In genomic region chr7:3705461-3705860, GRCm38 (mm10) we compare ENCODE assay signal across 8 mouse cellular contexts. TPM values are rescaled to one million over a fixed set of nuclear protein-coding genes. Genes with fewer than 3 reads are reported as not detected.
DNase-seq lines count a peak whose midpoint lies in the region; ATAC-seq and TF ChIP-seq lines count a peak whose summit lies in the region.
"Not testable (repeated sequence)": the region's sequence is repeated elsewhere in the genome, so short reads cannot be mapped to it uniquely, and the experiment has no call there.

No protein-coding gene starts in this region.

- H3K27me3 ChIP-seq in MEL (ENCODE audit: control insufficient read depth in 1 of 2, insufficient read depth in 2 of 2, low read length in 2 of 2); embryonic facial prominence, embryonic 15.5 days; heart, embryonic 10.5 days (ENCODE audit: insufficient read depth, poor library complexity, severe bottlenecking); hindbrain, embryonic 15.5 days; limb, embryonic 10.5 days (ENCODE audit: low read depth, poor library complexity, severe bottlenecking); lung, embryonic 14.5 days (ENCODE audit: insufficient read depth, low read length); midbrain, postnatal 0 days (ENCODE audit: insufficient read depth, low read length); stomach, embryonic 16.5 days (ENCODE audit: control insufficient read depth, insufficient read depth, low read length): not testable (repeated sequence)

- peak; percentile 38 for DNase-seq in MEL (ENCODE audit: low read depth, low spot score)
- DNase-seq in heart, embryonic 10.5 days (ENCODE audit: low spot score); limb, embryonic 10.5 days (ENCODE audit: low spot score); midbrain, postnatal 0 days (ENCODE audit: low spot score): not testable (repeated sequence)
- peak; percentile 21 for DNase-seq in lung, embryonic 14.5 days

- TF ChIP-seq EP300 in MEL (IDR thresholded peaks at IDR 0.05; ENCODE audit: low read depth in 1 of 2, low read length in 2 of 2), result not testable (repeated sequence)

- peak overlapping the region; percentile 65 for H3K4me2 ChIP-seq in embryonic facial prominence, embryonic 15.5 days (replicated peaks)
- peak overlapping the region; percentile 90 for H3K4me2 ChIP-seq in hindbrain, embryonic 15.5 days
- H3K4me2 ChIP-seq in lung, embryonic 14.5 days, result peak overlapping the region; percentile 87
- H3K4me2 ChIP-seq in midbrain, postnatal 0 days (ENCODE audit: low read depth, low read length, poor library complexity, severe bottlenecking), result peak overlapping the region; percentile 81
- H3K4me2 ChIP-seq in stomach, embryonic 16.5 days (ENCODE audit: low read depth, low read length), result peak overlapping the region; percentile 92

- H3K79me2 ChIP-seq in MEL (ENCODE audit: control insufficient read depth, insufficient read depth, low read length, poor library complexity), result peaks cover 28% of the 10 kb centered on the region

- not testable (repeated sequence) for TF ChIP-seq CTCF in MEL (IDR thresholded peaks at IDR 0.05 in 2 of 3, conservative IDR thresholded peaks at IDR 0.05 in 1 of 3; ENCODE audit: control insufficient read depth in 1 of 3, insufficient read depth in 1 of 3, low read depth in 2 of 3, low read length in 3 of 3, poor library complexity in 1 of 3, severe bottlenecking in 1 of 3); lung, embryonic 14.5 days (IDR thresholded peaks at IDR 0.05; ENCODE audit: low read depth); midbrain, postnatal 0 days (IDR thresholded peaks at IDR 0.05)

- TF ChIP-seq RAD21 in MEL (IDR thresholded peaks at IDR 0.05; ENCODE audit: low read depth, low read length), result not testable (repeated sequence)

- not testable (repeated sequence) for ATAC-seq in embryonic facial prominence, embryonic 15.5 days (ENCODE audit: insufficient number of reproducible peaks, low FRiP score, low TSS enrichment, low read depth); hindbrain, embryonic 15.5 days (ENCODE audit: low FRiP score, low read depth); lung, embryonic 14.5 days (ENCODE audit: insufficient read depth); midbrain, postnatal 0 days (ENCODE audit: low FRiP score); stomach, embryonic 16.5 days (ENCODE audit: insufficient read depth, low FRiP score)

- not testable (repeated sequence) for H3K9me3 ChIP-seq in MEL (replicated peaks; ENCODE audit: insufficient read depth, low read length); embryonic facial prominence, embryonic 15.5 days (replicated peaks); heart, embryonic 10.5 days; hindbrain, embryonic 15.5 days; limb, embryonic 10.5 days (replicated peaks); lung, embryonic 14.5 days (ENCODE audit: low read depth, low read length); midbrain, postnatal 0 days (ENCODE audit: low read length); stomach, embryonic 16.5 days (replicated peaks; ENCODE audit: control insufficient read depth, low read length)

- H3K4me1 ChIP-seq in MEL (ENCODE audit: control insufficient read depth in 1 of 2, insufficient read depth in 2 of 2, low read length in 2 of 2); heart, embryonic 10.5 days; lung, embryonic 14.5 days (ENCODE audit: insufficient read depth); midbrain, postnatal 0 days (ENCODE audit: insufficient read depth, low read length); stomach, embryonic 16.5 days (ENCODE audit: control insufficient read depth, insufficient read depth, low read length): not testable (repeated sequence)
- H3K4me1 ChIP-seq in embryonic facial prominence, embryonic 15.5 days, result peaks cover 12% of the 10 kb centered on the region
- peaks cover 29% of the 10 kb centered on the region for H3K4me1 ChIP-seq in hindbrain, embryonic 15.5 days (replicated peaks)
- peaks cover 11% of the 10 kb centered on the region for H3K4me1 ChIP-seq in limb, embryonic 10.5 days

- H3K9ac ChIP-seq in MEL (ENCODE audit: control insufficient read depth, low read depth, low read length, poor library complexity, severe bottlenecking), result peak overlapping the region; percentile 99
- H3K9ac ChIP-seq in embryonic facial prominence, embryonic 15.5 days, result peak overlapping the region; percentile 86
- peak overlapping the region; percentile 82 for H3K9ac ChIP-seq in hindbrain, embryonic 15.5 days
- H3K9ac ChIP-seq in lung, embryonic 14.5 days, result peak overlapping the region; percentile 96
- peak overlapping the region; percentile 76 for H3K9ac ChIP-seq in midbrain, postnatal 0 days (replicated peaks; ENCODE audit: low read length, poor library complexity, severe bottlenecking)
- peak overlapping the region; percentile 90 for H3K9ac ChIP-seq in stomach, embryonic 16.5 days (ENCODE audit: low read length)

- not testable (repeated sequence) for TF ChIP-seq POLR2A in MEL (IDR thresholded peaks at IDR 0.05; ENCODE audit: control insufficient read depth in 1 of 2, insufficient read depth in 1 of 2, low read depth in 1 of 2, low read length in 2 of 2, poor library complexity in 1 of 2)

- H3K27ac ChIP-seq in MEL (ENCODE audit: control insufficient read depth, low read depth, low read length), result peak overlapping the region; percentile 98
- H3K27ac ChIP-seq in embryonic facial prominence, embryonic 15.5 days (replicated peaks); hindbrain, embryonic 15.5 days (replicated peaks); midbrain, postnatal 0 days (ENCODE audit: low read depth, low read length): not testable (repeated sequence)
- peak overlapping the region; percentile 94 for H3K27ac ChIP-seq in heart, embryonic 10.5 days
- H3K27ac ChIP-seq in limb, embryonic 10.5 days, result peak overlapping the region; percentile 95
- H3K27ac ChIP-seq in lung, embryonic 14.5 days (ENCODE audit: low read depth), result peak overlapping the region; percentile 94
- peak overlapping the region; percentile 96 for H3K27ac ChIP-seq in stomach, embryonic 16.5 days (ENCODE audit: low read length)

- H3K4me3 ChIP-seq in MEL (ENCODE audit: control insufficient read depth in 1 of 2, insufficient read depth in 1 of 2, low read depth in 2 of 2, low read length in 2 of 2), result peak overlapping the region; percentile 73 to 99
- H3K4me3 ChIP-seq in embryonic facial prominence, embryonic 15.5 days (replicated peaks), result peak overlapping the region; percentile 76
- H3K4me3 ChIP-seq in heart, embryonic 10.5 days, result peak overlapping the region; percentile 77
- peak overlapping the region; percentile 94 for H3K4me3 ChIP-seq in hindbrain, embryonic 15.5 days
- peak overlapping the region; percentile 85 for H3K4me3 ChIP-seq in limb, embryonic 10.5 days
- H3K4me3 ChIP-seq in lung, embryonic 14.5 days (ENCODE audit: low read depth, low read length), result peak overlapping the region; percentile 82
- peak overlapping the region; percentile 59 for H3K4me3 ChIP-seq in midbrain, postnatal 0 days (ENCODE audit: low read depth, low read length)
- H3K4me3 ChIP-seq in stomach, embryonic 16.5 days (replicated peaks; ENCODE audit: low read length), result peak overlapping the region; percentile 91

- peaks cover 6 to 18% of the 10 kb centered on the region in 2 experiments for H3K36me3 ChIP-seq in MEL (ENCODE audit: control insufficient read depth in 1 of 2, insufficient read depth in 2 of 2, low read length in 2 of 2)
- H3K36me3 ChIP-seq in embryonic facial prominence, embryonic 15.5 days, result peaks cover 40% of the 10 kb centered on the region
- H3K36me3 ChIP-seq in heart, embryonic 10.5 days, result peaks cover 50% of the 10 kb centered on the region
- peaks cover 33% of the 10 kb centered on the region for H3K36me3 ChIP-seq in hindbrain, embryonic 15.5 days
- H3K36me3 ChIP-seq in limb, embryonic 10.5 days, result peaks cover 56% of the 10 kb centered on the region
- H3K36me3 ChIP-seq in lung, embryonic 14.5 days (ENCODE audit: insufficient read depth), result peaks cover 49% of the 10 kb centered on the region
- not testable (repeated sequence) for H3K36me3 ChIP-seq in midbrain, postnatal 0 days (ENCODE audit: insufficient read depth, low read length)
- H3K36me3 ChIP-seq in stomach, embryonic 16.5 days (ENCODE audit: control insufficient read depth, insufficient read depth, low read length), result peaks cover 12% of the 10 kb centered on the region; the same call in 1 of the 2 replicates

- 2% methylated on average over 7 of the region's 7 CpGs for WGBS in embryonic facial prominence, embryonic 15.5 days
- 9% methylated on average over 7 of the region's 7 CpGs for WGBS in heart, embryonic 10.5 days
- WGBS in hindbrain, embryonic 15.5 days, result 2% methylated on average over 7 of the region's 7 CpGs
- 5% methylated on average over 7 of the region's 7 CpGs for WGBS in limb, embryonic 10.5 days
- WGBS in lung, embryonic 14.5 days, result 2% methylated on average over 6 of the region's 7 CpGs
- WGBS in midbrain, postnatal 0 days, result 2% methylated on average over 6 of the region's 7 CpGs
- 2% methylated on average over 6 of the region's 7 CpGs for WGBS in stomach, embryonic 16.5 days

RNA-seq across cellular contexts. Expression of gene Rps9, which starts 1.7 kb away (rescaled TPM):
- total RNA-seq in MEL (2012; rRNA removed), result 2,912 and 2,921 TPM in 2 replicates
- 1,000 to 10,000 TPM in 1 of 2 experiments, not detected in 1; 2,284 TPM for polyA plus RNA-seq in MEL (2012; ENCODE audit: insufficient read depth in 1 of 2, insufficient read length in 2 of 2, low read depth in 1 of 2, low replicate concordance in 2 of 2, missing spikeins in 1 of 2)
- polyA plus RNA-seq in embryonic facial prominence, embryonic 15.5 days (2015; fragmentation: Nextera tagmentation; extraction: Ambion mirVana), result 1,464 and 1,578 TPM in 2 replicates
- 973 and 1,162 TPM in 2 replicates for polyA plus RNA-seq in heart, embryonic 10.5 days (2016; fragmentation: Nextera tagmentation; extraction: Ambion mirVana)
- polyA plus RNA-seq in hindbrain, embryonic 15.5 days (2015; fragmentation: Nextera tagmentation; extraction: Ambion mirVana), result 691 and 766 TPM in 2 replicates
- 1,366 and 1,587 TPM in 2 replicates for polyA plus RNA-seq in limb, embryonic 10.5 days (2016; fragmentation: Nextera tagmentation; extraction: Ambion mirVana)
- 1,609 and 1,625 TPM in 2 replicates for polyA plus RNA-seq in lung, embryonic 14.5 days (2014; fragmentation: Nextera tagmentation; extraction: Ambion mirVana)
- total RNA-seq in midbrain, postnatal 0 days (2014; rRNA removed), result 733 and 742 TPM in 2 replicates
- 638 and 663 TPM in 2 replicates for polyA plus RNA-seq in midbrain, postnatal 0 days (2015; fragmentation: Nextera tagmentation; extraction: Ambion mirVana)
- polyA plus RNA-seq in stomach, embryonic 16.5 days (2015; fragmentation: Nextera tagmentation; extraction: Ambion mirVana), result 1,206 and 1,366 TPM in 2 replicates

RNA-seq across cellular contexts. Expression of gene Mboat7, which starts 12.1 kb away (rescaled TPM):
- total RNA-seq in MEL (2012; rRNA removed), result 31.1 and 33.9 TPM in 2 replicates
- 100 to 1,000 TPM in 1 of 2 experiments, not detected in 1; 113 TPM for polyA plus RNA-seq in MEL (2012; ENCODE audit: insufficient read depth in 1 of 2, insufficient read length in 2 of 2, low read depth in 1 of 2, low replicate concordance in 2 of 2, missing spikeins in 1 of 2)
- 53.8 and 62.4 TPM in 2 replicates for polyA plus RNA-seq in embryonic facial prominence, embryonic 15.5 days (2015; fragmentation: Nextera tagmentation; extraction: Ambion mirVana)
- polyA plus RNA-seq in heart, embryonic 10.5 days (2016; fragmentation: Nextera tagmentation; extraction: Ambion mirVana), result 32.7 and 40.4 TPM in 2 replicates
- 105 and 113 TPM in 2 replicates for polyA plus RNA-seq in hindbrain, embryonic 15.5 days (2015; fragmentation: Nextera tagmentation; extraction: Ambion mirVana)
- 39.0 and 46.5 TPM in 2 replicates for polyA plus RNA-seq in limb, embryonic 10.5 days (2016; fragmentation: Nextera tagmentation; extraction: Ambion mirVana)
- polyA plus RNA-seq in lung, embryonic 14.5 days (2014; fragmentation: Nextera tagmentation; extraction: Ambion mirVana), result 38.0 and 44.2 TPM in 2 replicates
- total RNA-seq in midbrain, postnatal 0 days (2014; rRNA removed), result 219 and 252 TPM in 2 replicates
- 134 and 141 TPM in 2 replicates for polyA plus RNA-seq in midbrain, postnatal 0 days (2015; fragmentation: Nextera tagmentation; extraction: Ambion mirVana)
- 44.5 and 48.6 TPM in 2 replicates for polyA plus RNA-seq in stomach, embryonic 16.5 days (2015; fragmentation: Nextera tagmentation; extraction: Ambion mirVana)

RNA-seq across cellular contexts. Expression of gene Tsen34, which starts 12.8 kb away (rescaled TPM):
- 16.0 and 17.1 TPM in 2 replicates for total RNA-seq in MEL (2012; rRNA removed)
- 10 to 100 TPM in 1 of 2 experiments, not detected in 1; 21.7 TPM for polyA plus RNA-seq in MEL (2012; ENCODE audit: insufficient read depth in 1 of 2, insufficient read length in 2 of 2, low read depth in 1 of 2, low replicate concordance in 2 of 2, missing spikeins in 1 of 2)
- 275 and 298 TPM in 2 replicates for polyA plus RNA-seq in embryonic facial prominence, embryonic 15.5 days (2015; fragmentation: Nextera tagmentation; extraction: Ambion mirVana)
- 221 and 268 TPM in 2 replicates for polyA plus RNA-seq in heart, embryonic 10.5 days (2016; fragmentation: Nextera tagmentation; extraction: Ambion mirVana)
- 275 and 297 TPM in 2 replicates for polyA plus RNA-seq in hindbrain, embryonic 15.5 days (2015; fragmentation: Nextera tagmentation; extraction: Ambion mirVana)
- polyA plus RNA-seq in limb, embryonic 10.5 days (2016; fragmentation: Nextera tagmentation; extraction: Ambion mirVana), result 328 and 357 TPM in 2 replicates
- polyA plus RNA-seq in lung, embryonic 14.5 days (2014; fragmentation: Nextera tagmentation; extraction: Ambion mirVana), result 277 and 290 TPM in 2 replicates
- total RNA-seq in midbrain, postnatal 0 days (2014; rRNA removed), result 329 and 396 TPM in 2 replicates
- polyA plus RNA-seq in midbrain, postnatal 0 days (2015; fragmentation: Nextera tagmentation; extraction: Ambion mirVana), result 260 and 263 TPM in 2 replicates
- polyA plus RNA-seq in stomach, embryonic 16.5 days (2015; fragmentation: Nextera tagmentation; extraction: Ambion mirVana), result 184 and 194 TPM in 2 replicates

RNA-seq across cellular contexts. Expression of gene Pirb, which starts 14.7 kb away (rescaled TPM):
- 0.12 and 0.20 TPM in 2 replicates for total RNA-seq in MEL (2012; rRNA removed)
- under 1 TPM in 1 of 2 experiments, not detected in 1; 0.56 TPM for polyA plus RNA-seq in MEL (2012; ENCODE audit: insufficient read depth in 1 of 2, insufficient read length in 2 of 2, low read depth in 1 of 2, low replicate concordance in 2 of 2, missing spikeins in 1 of 2)
- 1.4 and 1.6 TPM in 2 replicates for polyA plus RNA-seq in embryonic facial prominence, embryonic 15.5 days (2015; fragmentation: Nextera tagmentation; extraction: Ambion mirVana)
- polyA plus RNA-seq in heart, embryonic 10.5 days (2016; fragmentation: Nextera tagmentation; extraction: Ambion mirVana), result 0.05 and 0.16 TPM in 2 replicates
- 0.45 and 0.50 TPM in 2 replicates for polyA plus RNA-seq in hindbrain, embryonic 15.5 days (2015; fragmentation: Nextera tagmentation; extraction: Ambion mirVana)
- 0.08 and 0.13 TPM in 2 replicates for polyA plus RNA-seq in limb, embryonic 10.5 days (2016; fragmentation: Nextera tagmentation; extraction: Ambion mirVana)
- 0.91 and 1.2 TPM in 2 replicates for polyA plus RNA-seq in lung, embryonic 14.5 days (2014; fragmentation: Nextera tagmentation; extraction: Ambion mirVana)
- total RNA-seq in midbrain, postnatal 0 days (2014; rRNA removed), result 0.28 and 0.93 TPM in 2 replicates
- 0.38 and 0.49 TPM in 2 replicates for polyA plus RNA-seq in midbrain, postnatal 0 days (2015; fragmentation: Nextera tagmentation; extraction: Ambion mirVana)
- 2.5 and 3.0 TPM in 2 replicates for polyA plus RNA-seq in stomach, embryonic 16.5 days (2015; fragmentation: Nextera tagmentation; extraction: Ambion mirVana)

RNA-seq across cellular contexts. Expression of gene Tmc4, which starts 28.1 kb away (rescaled TPM):
- total RNA-seq in MEL (2012; rRNA removed), result 2.0 and 2.7 TPM in 2 replicates
- polyA plus RNA-seq in MEL (2012; ENCODE audit: insufficient read depth in 1 of 2, insufficient read length in 2 of 2, low read depth in 1 of 2, low replicate concordance in 2 of 2, missing spikeins in 1 of 2), result 10 to 100 TPM in 1 of 2 experiments, not detected in 1; 16.8 TPM
- polyA plus RNA-seq in embryonic facial prominence, embryonic 15.5 days (2015; fragmentation: Nextera tagmentation; extraction: Ambion mirVana), result 9.5 and 14.3 TPM in 2 replicates
- 5.4 and 8.5 TPM in 2 replicates for polyA plus RNA-seq in heart, embryonic 10.5 days (2016; fragmentation: Nextera tagmentation; extraction: Ambion mirVana)
- polyA plus RNA-seq in hindbrain, embryonic 15.5 days (2015; fragmentation: Nextera tagmentation; extraction: Ambion mirVana), result 5.0 and 5.2 TPM in 2 replicates
- 4.2 and 5.0 TPM in 2 replicates for polyA plus RNA-seq in limb, embryonic 10.5 days (2016; fragmentation: Nextera tagmentation; extraction: Ambion mirVana)
- polyA plus RNA-seq in lung, embryonic 14.5 days (2014; fragmentation: Nextera tagmentation; extraction: Ambion mirVana), result 16.1 and 17.3 TPM in 2 replicates
- 4.0 and 8.2 TPM in 2 replicates for total RNA-seq in midbrain, postnatal 0 days (2014; rRNA removed)
- 3.7 and 4.2 TPM in 2 replicates for polyA plus RNA-seq in midbrain, postnatal 0 days (2015; fragmentation: Nextera tagmentation; extraction: Ambion mirVana)
- polyA plus RNA-seq in stomach, embryonic 16.5 days (2015; fragmentation: Nextera tagmentation; extraction: Ambion mirVana), result 76.9 and 96.7 TPM in 2 replicates
